Mouse (Mus musculus) hindbrain, embryonic 16.5 days (tissue): ENCODE results near the gene Fsd2. TPM values are rescaled to one million over a fixed set of nuclear protein-coding genes. Genes with fewer than 3 reads are reported as not detected.

ENCODE experiments used
- ATAC-seq: fragments of 200-750 bp; cut with Nextera tagmentation; 2 replicates; pipeline ENCODE4 v1.8.0; 2017; ENCODE audit warnings: moderate TSS enrichment, moderate library complexity
- H3K27ac ChIP-seq: fragments of 300-500 bp; sonication (generic); 2 replicates; pipeline ENCODE4 v1.5.1; 2014; ENCODE audit warnings: low read depth, mild to moderate bottlenecking, control low read depth, low read length, moderate library complexity
- H3K27me3 ChIP-seq: fragments of 300-500 bp; sonication (generic); replicated peaks from 2 replicates; pipeline ENCODE4 v1.6.1; 2014; ENCODE audit warnings: low read length; ENCODE audit not compliant: control insufficient read depth, insufficient read depth
- H3K36me3 ChIP-seq: fragments of 300-500 bp; sonication (generic); 2 replicates; pipeline ENCODE4 v1.6.1; 2014; ENCODE audit warnings: mild to moderate bottlenecking, low read length, moderate library complexity, mixed read lengths; ENCODE audit not compliant: control insufficient read depth, insufficient read depth
- H3K4me1 ChIP-seq: fragments of 300-500 bp; sonication (generic); 2 replicates; pipeline ENCODE4 v1.6.1; 2014; ENCODE audit warnings: low read depth, low read length; ENCODE audit not compliant: control insufficient read depth, insufficient read depth
- H3K4me2 ChIP-seq: fragments of 300-500 bp; sonication (generic); 2 replicates; pipeline ENCODE4 v1.6.1; 2014; ENCODE audit warnings: mild to moderate bottlenecking, low read length, control low read depth, moderate library complexity
- H3K4me3 ChIP-seq: fragments of 300-500 bp; sonication (generic); 2 replicates; pipeline ENCODE4 v1.5.1; 2014; ENCODE audit warnings: mild to moderate bottlenecking, low read length, control low read depth, moderate library complexity
- H3K9ac ChIP-seq: fragments of 300-500 bp; sonication (generic); 2 replicates; pipeline ENCODE4 v1.6.1; 2014; ENCODE audit warnings: low read depth, mild to moderate bottlenecking, control low read depth, low read length, moderate library complexity
- H3K9me3 ChIP-seq: fragments of 300-500 bp; sonication (generic); 2 replicates; pipeline ENCODE4 v1.6.1; 2014; ENCODE audit warnings: mild to moderate bottlenecking, low read length, moderate library complexity; ENCODE audit not compliant: control insufficient read depth
- WGBS: fragments of 180-500 bp; shearing (Covaris S2); extraction: QIAGEN DNeasy Blood & Tissue Kit; methylation state at CpG from one replicate; pipeline ENCODE4 v1.1.7; 2014; 5-methylcytosine and 5-hydroxymethylcytosine counted together
- polyA plus RNA-seq: library from polyadenylated mRNA; unstranded; fragments of >200 nt; fragmentation: Nextera tagmentation; extraction: Ambion mirVana; gene quantifications from 2 replicates; pipeline ENCODE4 v1.2.1, GENCODE M21; 2015

Gene Fsd2
- 0.15 and 0.57 TPM in 2 replicates for polyA plus RNA-seq

GRCm38 (mm10) chr7:81566892-81567291, at the start of gene Fsd2:
Gene Fsd2 (minus strand): TSS chr7:81566944.
- ATAC-seq: no peak
- H3K27me3 ChIP-seq: no peaks in the 10 kb centered on the region
- H3K27ac ChIP-seq: no peak within 1 kb of the TSS
- peaks cover 3% of the 10 kb centered on the region; the same call in 1 of the 2 replicates for H3K4me1 ChIP-seq
- no peaks in the 10 kb centered on the region for H3K9me3 ChIP-seq
- H3K9ac ChIP-seq: no peak within 1 kb of the TSS
- 76% methylated on average over 9 of the region's 9 CpGs for WGBS
- no peak within 1 kb of the TSS for H3K4me3 ChIP-seq
- no peak within 1 kb of the TSS for H3K4me2 ChIP-seq
- no peaks in the 10 kb centered on the region for H3K36me3 ChIP-seq

GRCm38 (mm10) chr7:81615031-81615430, 48.3 kb upstream of the Fsd2 start:
- 57% methylated on average over 9 of the region's 9 CpGs for WGBS
- ATAC-seq: no peak
- no peaks in the 10 kb centered on the region for H3K36me3 ChIP-seq

GRCm38 (mm10) chr7:81612856-81613635, 46.3 kb upstream of the Fsd2 start:
- Histone ChIP-seq H3K36me3 (no peaks in the 10 kb centered on the region), H3K4me1 (no peaks in the 10 kb centered on the region), H3K4me3 (no peak overlapping the region), H3K9ac (no peak overlapping the region), H3K4me2 (no peak overlapping the region), H3K27ac (no peak overlapping the region), H3K27me3 (no peaks in the 10 kb centered on the region), H3K9me3 (no peaks in the 10 kb centered on the region)
- ATAC-seq: peak; percentile 45; the same call in 1 of the 2 replicates
- WGBS: 83% methylated on average over 13 of the region's 13 CpGs

More at GRCm38 (mm10) chr7:81615031-81615430, 48.3 kb upstream of the Fsd2 start:
- Histone ChIP-seq H3K27ac (no peak overlapping the region), H3K4me1 (no peaks in the 10 kb centered on the region), H3K4me3 (no peak overlapping the region), H3K9ac (no peak overlapping the region), H3K27me3 (no peaks in the 10 kb centered on the region), H3K9me3 (no peaks in the 10 kb centered on the region), H3K4me2 (no peak overlapping the region)

GRCm38 (mm10) chr7:81610125-81610524, 43.4 kb upstream of the Fsd2 start:
- WGBS: 66% methylated on average over 18 of the region's 18 CpGs
- no peaks in the 10 kb centered on the region for H3K27me3 ChIP-seq

GRCm38 (mm10) chr7:81606452-81606851, 39.7 kb upstream of the Fsd2 start:
- Histone ChIP-seq H3K4me3 (no peak overlapping the region), H3K9me3 (no peaks in the 10 kb centered on the region), H3K27ac (no peak overlapping the region), H3K9ac (no peak overlapping the region), H3K4me2 (no peak overlapping the region), H3K4me1 (no peaks in the 10 kb centered on the region), H3K36me3 (no peaks in the 10 kb centered on the region), H3K27me3 (no peaks in the 10 kb centered on the region)
- ATAC-seq: no peak
- 60% methylated on average over 5 of the region's 5 CpGs for WGBS

More at GRCm38 (mm10) chr7:81610125-81610524, 43.4 kb upstream of the Fsd2 start:
- Histone ChIP-seq H3K4me3 (no peak overlapping the region), H3K9ac (no peak overlapping the region), H3K4me1 (no peaks in the 10 kb centered on the region), H3K4me2 (no peak overlapping the region), H3K27ac (no peak overlapping the region), H3K36me3 (no peaks in the 10 kb centered on the region), H3K9me3 (no peaks in the 10 kb centered on the region)
- ATAC-seq: no peak

- 73% methylated on average over 4 of the region's 4 CpGs for WGBS
- H3K4me3 ChIP-seq: no peak overlapping the region
These were observed 38.7 kb upstream of the Fsd2 start for GRCm38 (mm10) chr7:81605489-81605888.

GRCm38 (mm10) chr7:81604991-81605390, 38.2 kb upstream of the Fsd2 start:
- Histone ChIP-seq H3K4me1 (no peaks in the 10 kb centered on the region), H3K9ac (no peak overlapping the region), H3K4me3 (no peak overlapping the region), H3K9me3 (no peaks in the 10 kb centered on the region), H3K27me3 (no peaks in the 10 kb centered on the region), H3K36me3 (no peaks in the 10 kb centered on the region), H3K4me2 (no peak overlapping the region), H3K27ac (no peak overlapping the region)
- WGBS: 75% methylated on average over 5 of the region's 5 CpGs
- no peak for ATAC-seq

More at GRCm38 (mm10) chr7:81605489-81605888, 38.7 kb upstream of the Fsd2 start:
- Histone ChIP-seq H3K36me3 (no peaks in the 10 kb centered on the region), H3K27ac (no peak overlapping the region), H3K9ac (no peak overlapping the region), H3K9me3 (no peaks in the 10 kb centered on the region), H3K27me3 (no peaks in the 10 kb centered on the region), H3K4me1 (no peaks in the 10 kb centered on the region), H3K4me2 (no peak overlapping the region)
- no peak for ATAC-seq

GRCm38 (mm10) chr7:81599379-81600280, 32.9 kb upstream of the Fsd2 start:
- ATAC-seq: no peak
- H3K9me3 ChIP-seq: no peaks in the 10 kb centered on the region
- no peak overlapping the region for H3K4me3 ChIP-seq
- H3K36me3 ChIP-seq: peaks cover 23% of the 10 kb centered on the region
- H3K4me1 ChIP-seq: no peaks in the 10 kb centered on the region
- H3K9ac ChIP-seq: no peak overlapping the region
- H3K4me2 ChIP-seq: no peak overlapping the region
- no peaks in the 10 kb centered on the region for H3K27me3 ChIP-seq
- 72% methylated on average over 8 of the region's 8 CpGs for WGBS
- H3K27ac ChIP-seq: no peak overlapping the region

- ATAC-seq: no peak
- WGBS: 93% methylated on average over 1 of the region's 1 CpGs
- no peak overlapping the region for H3K4me2 ChIP-seq
- H3K4me1 ChIP-seq: no peaks in the 10 kb centered on the region
- H3K9ac ChIP-seq: no peak overlapping the region
- H3K4me3 ChIP-seq: no peak overlapping the region
- no peak overlapping the region for H3K27ac ChIP-seq
- H3K36me3 ChIP-seq: peaks cover 31% of the 10 kb centered on the region
- H3K9me3 ChIP-seq: no peaks in the 10 kb centered on the region
- no peaks in the 10 kb centered on the region for H3K27me3 ChIP-seq
These were observed 30.9 kb upstream of the Fsd2 start for GRCm38 (mm10) chr7:81597660-81598059.
